Mouse (Mus musculus): ENCODE results near the gene Gm21985. TPM values are rescaled to one million over a fixed set of nuclear protein-coding genes. Genes with fewer than 3 reads are reported as not detected.
"Not testable (repeated sequence)": the region's sequence is repeated elsewhere in the genome, so short reads cannot be mapped to it uniquely, and the experiment has no call there.

Gm21985 gene
- total RNA-seq, 2 experiments from 2014 or later, result not detected

DNA sequence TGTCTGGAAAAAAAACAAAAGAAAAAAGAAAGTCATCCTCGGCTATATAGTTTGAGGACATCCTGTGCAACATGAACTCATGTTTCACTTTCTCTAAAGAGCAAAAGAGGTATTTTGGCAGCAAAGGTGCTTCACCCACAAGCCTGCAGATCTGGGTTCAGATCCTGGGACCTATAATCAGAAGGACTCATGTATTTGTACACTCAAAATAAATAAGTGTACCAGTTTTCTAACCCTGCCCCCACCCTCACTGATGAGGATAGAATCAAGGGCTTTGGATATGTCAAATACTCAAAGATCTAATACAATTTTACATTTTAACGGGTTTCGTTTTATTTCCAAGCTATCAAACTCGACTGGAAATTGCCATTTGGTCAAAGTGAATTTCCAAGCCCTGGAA lies 1.8 kb upstream of the Gm21985 start:
- no peak for DNase-seq (ENCODE audit: low spot score in 2 of 2)

GRCm38 (mm10) chr2:112265448-112266241 lies 469 bp upstream of the Gm21985 start, which contains the start of gene Slc12a6:
Gene Slc12a6 (plus strand): TSS chr2:112265825.
- peak; percentile 75 to 83 for DNase-seq (ENCODE audit: low spot score in 2 of 2)

GRCm38 (mm10) chr2:112266780-112267179 lies 666 bp downstream of the Gm21985 start:
- no peak for DNase-seq (ENCODE audit: low spot score in 2 of 2)

- no peak for DNase-seq (ENCODE audit: low spot score in 2 of 2)
Measured at GRCm38 (mm10) chr2:112267547-112268269, 1.6 kb downstream of the Gm21985 start.

DNA sequence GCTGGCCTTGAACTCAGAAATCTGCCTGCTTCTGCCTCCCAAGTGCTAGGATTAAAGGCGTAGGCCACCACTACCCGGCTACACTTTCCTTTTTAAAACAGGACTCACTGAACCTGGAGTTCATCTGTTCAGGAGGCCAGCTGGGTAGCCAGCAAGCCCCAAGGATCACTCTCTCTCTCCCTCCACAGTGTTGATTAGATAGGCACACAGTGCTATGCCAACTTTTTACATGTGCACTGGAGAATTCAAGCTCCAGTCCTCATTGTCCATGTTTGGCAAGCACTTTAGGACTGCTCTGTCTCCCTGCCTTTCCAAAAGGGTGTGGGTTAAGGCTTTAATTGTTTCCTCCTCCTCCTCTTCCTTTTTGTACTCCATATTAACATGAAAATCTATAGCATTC lies 3.9 kb downstream of the Gm21985 start:
- DNase-seq (ENCODE audit: low spot score in 2 of 2), result no peak

DNA sequence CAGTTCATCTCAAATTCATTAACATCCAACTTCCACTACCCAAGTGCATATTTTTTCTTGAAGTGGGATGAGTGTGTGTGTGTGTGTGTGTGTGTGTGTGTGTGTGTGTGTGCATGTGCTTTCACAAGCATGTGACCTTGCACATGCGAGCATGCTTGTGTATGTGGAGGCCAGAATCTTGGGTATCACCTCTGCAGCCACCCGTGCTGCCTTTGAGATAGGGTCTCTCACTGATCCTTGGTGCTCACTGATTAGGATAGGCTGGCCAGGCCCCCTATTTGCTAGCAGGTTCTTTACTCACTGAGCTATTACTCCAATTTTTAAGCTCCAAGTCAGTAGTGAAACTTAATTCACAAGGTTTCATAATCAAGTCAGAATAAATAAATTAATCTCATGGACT lies 6.8 kb downstream of the Gm21985 start:
- no peak for DNase-seq (ENCODE audit: low spot score in 2 of 2)

GRCm38 (mm10) chr2:112273474-112273873 lies 7.4 kb downstream of the Gm21985 start:
- no peak for DNase-seq (ENCODE audit: low spot score in 2 of 2)

DNA sequence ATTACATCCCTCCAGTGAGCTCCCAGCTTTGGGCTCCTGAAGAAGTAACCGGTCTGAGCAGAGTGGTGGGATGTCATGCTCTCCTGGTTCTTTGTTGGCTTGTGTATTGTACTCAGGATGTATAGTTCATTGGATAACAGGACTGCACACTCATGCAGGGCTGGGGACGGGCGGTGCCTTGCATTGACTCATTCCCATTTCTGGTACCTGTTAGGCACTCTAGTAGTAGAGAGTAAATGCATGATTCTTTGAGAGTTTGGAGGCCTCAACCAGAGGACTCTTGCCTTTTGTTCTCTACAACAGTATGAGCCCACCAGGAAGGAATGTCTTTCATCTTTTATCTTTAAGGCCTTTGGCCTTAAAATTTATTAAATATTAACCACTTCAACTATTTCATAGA lies 10.8 kb downstream of the Gm21985 start:
- no peak for DNase-seq (ENCODE audit: low spot score in 2 of 2)

GRCm38 (mm10) chr2:112282846-112283245 lies 16.7 kb downstream of the Gm21985 start:
- no peak for DNase-seq (ENCODE audit: low spot score in 2 of 2)

GRCm38 (mm10) chr2:112284363-112285030 lies 18.4 kb downstream of the Gm21985 start:
- no peak for DNase-seq (ENCODE audit: low spot score in 2 of 2)

GRCm38 (mm10) chr2:112285031-112285390 lies 18.9 kb downstream of the Gm21985 start:
- no peak for DNase-seq (ENCODE audit: low spot score in 2 of 2)

DNA sequence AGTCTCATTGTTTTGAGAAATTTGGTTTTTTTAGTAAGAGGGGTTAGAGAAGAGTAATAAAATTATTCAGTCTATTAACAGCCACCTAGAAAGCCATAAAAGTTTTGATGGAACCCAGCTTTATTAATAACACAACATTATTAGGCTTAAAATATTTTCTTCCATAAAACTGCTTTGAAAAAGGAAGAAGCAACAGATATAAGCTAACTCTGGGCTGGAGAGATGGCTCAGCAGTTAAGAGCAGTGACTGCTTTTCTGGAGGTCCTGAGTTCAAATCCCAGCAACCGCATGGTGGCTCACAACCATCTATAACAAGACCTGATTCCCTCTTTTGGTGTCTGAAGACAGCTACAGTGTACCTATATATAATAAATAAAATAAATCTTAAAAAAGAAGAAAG lies 19.9 kb downstream of the Gm21985 start:
- DNase-seq (ENCODE audit: low spot score in 2 of 2), result not testable (repeated sequence)

DNA sequence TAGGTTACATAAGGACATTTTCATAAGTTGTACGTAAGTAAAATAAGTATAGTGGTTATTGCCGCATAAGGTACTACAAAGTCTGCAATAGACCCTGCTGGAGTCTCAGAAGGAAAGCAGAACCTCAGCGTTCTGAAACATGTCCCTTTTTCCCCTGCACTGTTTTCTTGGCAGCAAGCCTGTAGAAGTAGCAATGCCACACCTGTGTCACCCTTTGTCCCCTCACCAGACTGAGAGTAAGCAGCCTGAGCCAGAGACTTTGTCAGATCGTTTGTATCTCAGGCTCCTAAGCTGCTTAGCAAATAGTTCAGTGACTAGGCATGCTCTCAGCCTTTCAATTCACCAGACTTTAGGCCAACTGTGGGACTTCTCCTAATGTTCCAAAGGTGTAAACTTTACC lies 20.9 kb downstream of the Gm21985 start:
- DNase-seq (ENCODE audit: low spot score in 2 of 2), result no peak

DNA sequence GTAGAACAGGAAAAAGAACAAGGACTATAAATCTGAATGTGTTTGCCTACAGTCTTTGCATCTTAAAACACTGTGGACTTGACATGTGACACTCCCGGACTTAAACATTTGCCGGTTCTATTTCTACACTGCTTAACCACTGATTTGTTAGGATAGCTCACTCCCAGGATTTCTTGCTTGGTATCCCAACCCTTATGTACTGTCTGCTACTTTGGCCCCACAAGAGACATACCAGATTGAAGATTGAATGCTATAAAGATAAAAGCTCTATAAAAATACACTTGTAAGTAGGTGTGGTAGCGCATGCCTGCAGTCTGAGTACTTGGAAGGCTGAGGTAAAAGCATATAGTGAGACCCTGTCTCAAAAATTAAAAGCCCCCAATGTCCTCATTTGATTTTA lies 23.4 kb downstream of the Gm21985 start:
- no peak for DNase-seq (ENCODE audit: low spot score in 2 of 2)

DNA sequence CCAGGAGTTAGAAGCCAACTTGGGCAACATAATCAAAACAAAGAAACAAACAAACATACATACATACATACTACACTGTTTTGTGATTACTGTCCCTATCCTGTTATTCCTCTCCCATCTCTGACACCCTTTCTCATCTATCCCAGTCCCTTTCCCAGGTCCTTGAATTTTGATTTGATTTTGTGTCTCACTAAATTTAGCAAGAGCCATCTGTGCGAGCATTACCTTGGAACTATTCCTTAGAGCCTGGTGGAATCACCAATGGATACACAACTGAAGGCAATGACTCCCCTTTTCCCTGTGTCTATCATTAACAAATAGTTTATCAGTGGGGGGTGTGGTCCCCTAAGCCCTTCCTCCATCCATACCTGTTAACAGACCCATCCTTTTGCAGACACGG lies 26.7 kb downstream of the Gm21985 start:
- DNase-seq (ENCODE audit: low spot score in 2 of 2), result no peak

DNA sequence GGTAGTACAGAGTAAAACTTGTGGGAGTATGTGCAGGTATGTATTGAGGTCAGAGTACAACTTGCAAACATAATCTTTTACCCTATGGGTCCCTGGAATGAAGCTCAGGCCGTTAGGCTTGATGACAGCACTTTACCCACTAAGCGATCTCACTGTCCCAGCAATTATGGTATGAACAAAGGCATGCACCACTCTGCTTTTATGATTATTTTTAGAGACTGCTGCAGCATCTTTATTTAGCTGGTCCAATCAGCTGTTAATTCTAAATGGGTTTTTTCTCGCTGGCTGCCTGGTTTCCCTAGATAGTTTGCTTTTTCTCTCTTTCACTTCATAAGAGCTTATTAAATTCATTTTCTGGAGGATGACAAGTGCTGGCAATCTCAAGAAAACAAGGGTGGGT lies 30.1 kb downstream of the Gm21985 start:
- no peak for DNase-seq (ENCODE audit: low spot score in 2 of 2)

DNA sequence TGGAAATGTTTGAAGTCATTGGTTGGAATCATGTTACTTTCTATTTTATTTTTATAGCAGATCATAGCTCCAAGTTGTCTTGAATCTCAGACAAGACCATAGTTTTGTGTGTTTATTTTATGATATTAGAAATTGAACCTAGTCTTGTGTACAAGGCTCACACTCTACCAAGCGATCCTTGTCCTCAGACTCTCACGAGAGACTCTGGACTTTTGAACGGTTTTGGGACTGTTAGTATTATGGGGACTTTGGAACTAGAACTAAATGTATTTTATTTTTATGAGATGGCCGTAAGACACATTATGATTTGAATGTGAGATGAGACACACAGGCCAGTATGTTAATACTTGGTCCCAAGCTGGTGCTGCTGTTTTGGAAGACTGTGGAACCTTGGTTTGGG lies 32.1 kb downstream of the Gm21985 start:
- DNase-seq (ENCODE audit: low spot score in 2 of 2), result no peak

DNA sequence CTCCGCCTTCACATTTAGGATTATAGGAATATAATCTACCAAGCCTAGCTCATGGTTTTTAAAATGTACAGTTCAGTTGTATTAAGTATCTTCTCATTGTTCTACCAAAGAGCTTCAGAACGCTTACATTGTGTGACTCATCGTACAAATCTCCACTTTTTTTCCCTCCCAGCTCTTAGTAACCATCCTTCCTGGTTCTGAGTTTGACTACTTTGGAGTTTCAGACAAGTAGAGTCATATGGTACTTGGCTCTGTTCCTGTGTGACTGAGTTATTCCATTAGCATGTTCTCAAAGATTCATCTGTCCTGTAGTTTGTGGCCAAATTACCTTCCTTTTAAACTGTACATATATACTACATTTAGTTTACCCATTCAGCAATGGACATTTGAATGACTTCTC lies 42.6 kb downstream of the Gm21985 start:
- DNase-seq (ENCODE audit: low spot score in 2 of 2), result no peak

DNA sequence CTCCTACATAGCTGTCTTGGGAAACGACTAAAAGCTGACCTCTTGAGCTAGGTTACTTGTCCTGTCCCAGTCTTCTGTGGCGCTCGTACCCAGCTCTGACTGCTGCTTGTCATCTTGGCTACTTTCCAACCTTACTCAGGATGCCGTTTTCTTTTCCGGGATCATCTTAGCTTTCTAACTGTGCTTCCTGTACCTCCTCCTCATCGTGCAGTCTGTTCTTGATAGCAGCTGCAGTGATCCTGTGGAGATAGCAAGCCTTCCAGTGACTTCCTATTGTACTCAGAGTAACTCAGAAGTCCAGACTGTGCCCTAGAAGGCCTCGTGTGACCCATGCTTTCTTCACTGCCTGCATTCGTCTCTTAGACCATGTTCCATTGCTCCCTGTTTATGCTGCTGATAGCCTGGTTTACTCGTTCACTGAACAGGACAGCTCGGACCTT lies 43.1 kb downstream of the Gm21985 start:
- DNase-seq (ENCODE audit: low spot score in 2 of 2), result no peak

DNA sequence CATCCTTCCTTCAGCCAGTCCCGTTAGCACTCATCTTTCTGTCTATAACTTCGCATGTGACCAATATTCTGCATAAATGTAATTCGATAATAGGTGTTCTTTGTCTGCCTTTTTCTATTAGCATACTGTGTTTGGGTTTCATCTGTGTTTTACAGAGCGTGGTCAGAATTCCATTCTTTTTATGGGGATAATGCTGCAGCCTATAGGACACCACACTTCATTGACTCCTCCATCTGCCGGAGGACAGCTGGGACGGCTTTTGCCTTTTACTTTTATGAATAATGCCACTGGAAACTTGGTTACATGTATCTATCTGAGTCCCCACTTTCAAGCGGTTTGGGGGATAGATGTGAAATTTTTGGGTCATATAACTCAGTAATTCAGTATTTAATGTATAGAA lies 49.5 kb downstream of the Gm21985 start:
- no peak for DNase-seq (ENCODE audit: low spot score in 2 of 2)

- DNase-seq (ENCODE audit: low spot score in 2 of 2), result no peak
Measured at GRCm38 (mm10) chr2:112318227-112318626, 52.1 kb downstream of the Gm21985 start.

GRCm38 (mm10) chr2:112318905-112319304 lies 52.8 kb downstream of the Gm21985 start:
- no peak for DNase-seq (ENCODE audit: low spot score in 2 of 2)
